Mouse (Mus musculus) embryonic facial prominence, embryonic 14.5 days (tissue): ENCODE data around the gene Mrtfa. TPM values are rescaled to one million over a fixed set of nuclear protein-coding genes. Genes with fewer than 3 reads are reported as not detected.

ENCODE experiments used
- ATAC-seq: fragments of 200-750 bp; cut with Nextera tagmentation; 2 replicates; pipeline ENCODE4 v1.8.0; 2017; ENCODE audit warnings: low read depth, moderate number of reproducible peaks, moderate TSS enrichment
- DNase-seq: peaks from one replicate; pipeline ENCODE4 v3.0.0-alpha.2; 2015; ENCODE audit warnings: low spot score
- H3K27ac ChIP-seq: fragments of 300-500 bp; sonication (generic); replicated peaks from 2 replicates; pipeline ENCODE4 v1.5.1; 2014; ENCODE audit warnings: low read depth, mild to moderate bottlenecking, low read length, moderate library complexity
- H3K27me3 ChIP-seq: fragments of 300-500 bp; sonication (generic); replicated peaks from 2 replicates; pipeline ENCODE4 v1.6.1; 2014; ENCODE audit warnings: low read length; ENCODE audit not compliant: control insufficient read depth, insufficient read depth
- H3K36me3 ChIP-seq: fragments of 300-500 bp; sonication (generic); 2 replicates; pipeline ENCODE4 v1.6.1; 2014; ENCODE audit warnings: low read length, mixed read lengths; ENCODE audit not compliant: control insufficient read depth, insufficient read depth
- H3K4me1 ChIP-seq: fragments of 300-500 bp; sonication (generic); 2 replicates; pipeline ENCODE4 v1.6.1; 2014; ENCODE audit warnings: antibody characterized with exemption, low read length; ENCODE audit not compliant: control insufficient read depth, insufficient read depth
- H3K4me2 ChIP-seq: fragments of 300-500 bp; sonication (generic); 2 replicates; pipeline ENCODE4 v1.6.1; 2014; ENCODE audit warnings: low read depth, mild to moderate bottlenecking, low read length, moderate library complexity, mixed read lengths
- H3K4me3 ChIP-seq: fragments of 300-500 bp; sonication (generic); 2 replicates; pipeline ENCODE4 v1.5.1; 2014; ENCODE audit warnings: low read depth, mild to moderate bottlenecking, low read length
- H3K9ac ChIP-seq: fragments of 300-500 bp; sonication (generic); 2 replicates; pipeline ENCODE4 v1.6.1; 2014; ENCODE audit warnings: low read depth, mild to moderate bottlenecking, low read length, moderate library complexity, mixed read lengths
- H3K9me3 ChIP-seq: fragments of 300-500 bp; sonication (generic); 2 replicates; pipeline ENCODE4 v1.6.1; 2016; ENCODE audit warnings: low read length; ENCODE audit not compliant: control insufficient read depth
- WGBS: fragments of 180-500 bp; shearing (Covaris S2); extraction: QIAGEN DNeasy Blood & Tissue Kit; methylation state at CpG from one replicate; pipeline ENCODE4 v1.1.7; 2014; 5-methylcytosine and 5-hydroxymethylcytosine counted together
- polyA plus RNA-seq: library from polyadenylated mRNA; unstranded; fragments of >200 nt; fragmentation: Nextera tagmentation; extraction: Ambion mirVana; gene quantifications from 2 replicates; pipeline ENCODE4 v1.2.1, GENCODE M21; 2014

Gene Mrtfa
- polyA plus RNA-seq, 1 experiment from 2014 or later = 28.6 TPM

DNA sequence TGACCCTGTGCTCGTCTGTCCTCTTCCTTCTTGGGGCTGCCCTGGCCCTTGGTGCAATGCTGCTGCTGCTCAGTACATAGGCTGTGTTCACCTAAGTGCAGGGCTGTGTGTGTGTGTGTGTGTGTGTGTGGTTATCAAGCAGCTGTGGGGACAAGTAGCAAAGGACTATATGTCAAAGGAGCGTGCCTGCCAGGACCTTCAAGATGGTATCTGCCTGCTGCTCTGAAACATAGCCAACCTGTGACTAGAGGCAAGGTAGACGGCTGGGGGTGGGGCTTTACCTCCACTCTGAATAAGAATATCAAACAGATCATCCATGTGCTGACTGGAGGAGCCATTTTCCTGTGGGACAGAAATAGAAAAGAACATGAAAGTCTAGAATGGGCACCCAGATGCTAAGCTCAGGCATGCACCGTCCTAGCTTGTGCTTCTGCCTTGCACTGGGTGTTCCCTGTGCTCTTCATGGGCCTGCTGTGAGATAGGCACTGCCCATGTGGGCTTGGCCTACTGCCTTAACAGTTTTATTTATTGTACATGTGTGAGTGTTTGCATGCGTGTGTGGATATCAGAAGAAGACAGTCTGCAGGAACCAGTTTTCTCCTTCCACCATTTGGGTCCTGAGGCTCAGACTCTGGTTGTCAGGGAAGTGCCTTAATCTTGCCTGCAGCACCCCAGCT is 175.4 kb downstream of the Mrtfa start:
- H3K27me3 ChIP-seq = no peaks in the 10 kb centered on the region
- no peaks in the 10 kb centered on the region for H3K4me1 ChIP-seq
- H3K36me3 ChIP-seq = peaks cover 96% of the 10 kb centered on the region
- no peak overlapping the region for H3K9ac ChIP-seq
- H3K4me3 ChIP-seq = no peak overlapping the region
- no peak overlapping the region for H3K4me2 ChIP-seq
- WGBS = 86% methylated on average over 5 of the region's 5 CpGs
- no peak overlapping the region for H3K27ac ChIP-seq
- H3K9me3 ChIP-seq = no peaks in the 10 kb centered on the region
- DNase-seq (no peak), ATAC-seq (no peak)

DNA sequence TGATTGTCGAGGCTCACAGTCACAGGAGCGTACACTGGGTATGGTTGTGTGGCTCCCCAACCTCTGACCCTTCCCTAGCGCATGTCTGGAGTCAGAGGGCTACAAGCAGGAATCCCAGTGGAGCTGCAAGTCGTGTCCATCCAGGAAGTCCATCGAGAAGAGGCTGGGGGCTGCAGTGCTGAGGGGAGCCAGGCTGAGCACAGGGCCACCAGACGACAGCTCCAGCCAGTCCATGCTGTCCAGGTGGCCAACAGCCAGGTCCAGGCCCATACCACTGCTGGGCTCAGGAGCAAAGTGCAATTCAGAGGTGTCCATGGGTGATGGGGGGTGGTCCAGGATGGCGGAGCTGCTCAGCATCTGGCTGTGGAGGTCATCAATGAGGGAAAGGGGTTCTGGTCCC is 177.4 kb downstream of the Mrtfa start:
- DNase-seq (no peak), ATAC-seq (no peak)
- Histone ChIP-seq H3K9me3 (no peaks in the 10 kb centered on the region), H3K36me3 (peaks cover 89% of the 10 kb centered on the region), H3K9ac (no peak overlapping the region), H3K4me3 (no peak overlapping the region), H3K4me2 (no peak overlapping the region), H3K27ac (no peak overlapping the region), H3K4me1 (no peaks in the 10 kb centered on the region), H3K27me3 (no peaks in the 10 kb centered on the region)
- 74% methylated on average over 7 of the region's 7 CpGs for WGBS

DNA sequence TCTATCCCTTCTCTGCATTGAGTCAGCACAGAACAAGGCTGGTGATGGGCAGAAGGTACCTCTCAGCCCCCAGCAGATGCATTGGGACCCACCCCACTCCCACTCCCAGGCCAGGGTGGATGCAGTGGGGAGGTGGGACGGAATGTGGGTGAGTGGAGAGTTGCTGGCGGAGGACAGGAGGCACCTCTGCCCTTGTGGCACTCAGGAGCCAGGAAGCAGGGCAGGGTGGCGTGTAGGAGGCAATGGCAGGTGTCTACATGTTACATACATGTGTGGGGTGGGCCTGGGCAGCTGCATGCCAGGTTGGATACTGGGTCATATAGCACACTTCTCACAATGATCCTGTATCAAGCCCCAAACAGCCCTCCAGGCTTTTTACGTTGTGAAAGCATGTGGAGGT is 178.2 kb downstream of the Mrtfa start:
- ATAC-seq (no peak), DNase-seq (no peak)
- Histone ChIP-seq H3K27me3 (no peaks in the 10 kb centered on the region), H3K36me3 (peaks cover 81% of the 10 kb centered on the region), H3K4me3 (no peak overlapping the region), H3K4me1 (no peaks in the 10 kb centered on the region), H3K27ac (no peak overlapping the region), H3K4me2 (no peak overlapping the region), H3K9ac (no peak overlapping the region), H3K9me3 (no peaks in the 10 kb centered on the region)
- 77% methylated on average over 4 of the region's 4 CpGs for WGBS

GRCm38 (mm10) chr15:81011523-81011922 is 179.0 kb downstream of the Mrtfa start:
- Histone ChIP-seq H3K9ac (no peak overlapping the region), H3K4me1 (no peaks in the 10 kb centered on the region), H3K4me2 (no peak overlapping the region), H3K9me3 (no peaks in the 10 kb centered on the region), H3K27ac (no peak overlapping the region), H3K4me3 (no peak overlapping the region), H3K36me3 (peaks cover 73% of the 10 kb centered on the region), H3K27me3 (no peaks in the 10 kb centered on the region)
- ATAC-seq = no peak
- WGBS = 55% methylated on average over 2 of the region's 3 CpGs
- DNase-seq = no peak

GRCm38 (mm10) chr15:81010114-81010513 is 180.4 kb downstream of the Mrtfa start:
- Histone ChIP-seq H3K27me3 (no peaks in the 10 kb centered on the region), H3K4me2 (no peak overlapping the region), H3K4me1 (no peaks in the 10 kb centered on the region), H3K27ac (no peak overlapping the region), H3K36me3 (peaks cover 59% of the 10 kb centered on the region), H3K9me3 (no peaks in the 10 kb centered on the region), H3K9ac (no peak overlapping the region), H3K4me3 (no peak overlapping the region)
- ATAC-seq (no peak), DNase-seq (no peak)
- 85% methylated on average over 7 of the region's 7 CpGs for WGBS

DNA sequence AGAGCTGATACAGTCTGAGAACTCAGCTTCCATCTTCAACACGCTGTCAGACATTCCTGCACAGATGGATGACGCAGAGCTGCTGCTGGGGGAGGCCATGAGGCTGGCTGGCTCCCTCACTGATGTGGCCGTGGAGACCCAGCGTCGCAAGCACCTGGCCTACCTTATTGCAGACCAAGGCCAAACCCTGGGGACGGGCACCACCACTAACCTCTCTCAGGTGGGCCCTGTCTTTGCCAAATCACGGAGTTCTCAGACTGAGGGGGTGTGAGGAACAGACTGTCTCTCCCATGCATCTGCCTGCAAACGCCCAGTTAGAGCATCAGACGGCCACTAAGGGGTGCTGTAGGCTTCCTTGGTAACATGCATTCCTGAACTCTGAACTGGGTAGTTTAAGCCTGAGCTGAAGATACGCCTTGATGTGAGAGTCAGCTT is 181.9 kb downstream of the Mrtfa start:
- Histone ChIP-seq H3K27me3 (no peaks in the 10 kb centered on the region), H3K4me1 (no peaks in the 10 kb centered on the region), H3K4me3 (no peak overlapping the region), H3K4me2 (no peak overlapping the region), H3K9ac (no peak overlapping the region), H3K27ac (no peak overlapping the region), H3K36me3 (peaks cover 49% of the 10 kb centered on the region), H3K9me3 (no peaks in the 10 kb centered on the region)
- ATAC-seq (no peak), DNase-seq (no peak)
- WGBS = 56% methylated on average over 10 of the region's 10 CpGs

DNA sequence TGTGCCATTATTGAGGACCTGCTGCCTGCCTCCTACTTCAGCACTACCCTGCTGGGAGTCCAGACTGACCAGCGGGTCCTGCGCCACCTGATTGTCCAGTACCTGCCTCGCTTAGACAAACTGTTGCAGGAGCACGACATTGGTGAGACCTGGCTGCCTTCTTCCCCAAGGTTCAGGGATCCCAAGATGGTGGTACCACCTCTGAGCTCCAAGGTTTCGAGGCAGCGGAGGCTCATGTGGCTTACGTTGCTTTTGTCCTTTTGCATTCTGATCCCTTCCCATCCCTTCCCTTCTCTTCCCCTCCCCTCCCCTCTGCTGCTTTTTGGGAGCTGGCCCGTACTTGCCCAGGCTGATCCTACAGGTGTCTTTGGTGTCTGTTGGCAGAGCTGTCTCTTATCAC is 182.7 kb downstream of the Mrtfa start:
- no peak for DNase-seq
- H3K36me3 ChIP-seq = peaks cover 50% of the 10 kb centered on the region
- H3K9me3 ChIP-seq = no peaks in the 10 kb centered on the region
- no peak overlapping the region for H3K4me3 ChIP-seq
- H3K4me2 ChIP-seq = no peak overlapping the region
- 90% methylated on average over 8 of the region's 8 CpGs for WGBS
- no peaks in the 10 kb centered on the region for H3K4me1 ChIP-seq
- no peak overlapping the region for H3K9ac ChIP-seq
- ATAC-seq = no peak
- no peak overlapping the region for H3K27ac ChIP-seq
- H3K27me3 ChIP-seq = no peaks in the 10 kb centered on the region

- DNase-seq (no peak), ATAC-seq (no peak)
- Histone ChIP-seq H3K9ac (no peak overlapping the region), H3K9me3 (no peaks in the 10 kb centered on the region), H3K4me1 (no peaks in the 10 kb centered on the region), H3K27me3 (no peaks in the 10 kb centered on the region), H3K36me3 (peaks cover 49% of the 10 kb centered on the region), H3K27ac (no peak overlapping the region), H3K4me2 (no peak overlapping the region), H3K4me3 (no peak overlapping the region)
- 96% methylated on average over 9 of the region's 9 CpGs for WGBS
Observed at GRCm38 (mm10) chr15:81007339-81007738, 183.2 kb downstream of the Mrtfa start.

- no peak for ATAC-seq
- no peaks in the 10 kb centered on the region for H3K9me3 ChIP-seq
- 75% methylated on average over 8 of the region's 10 CpGs for WGBS
- H3K27me3 ChIP-seq = no peaks in the 10 kb centered on the region
- no peak overlapping the region for H3K27ac ChIP-seq
- no peaks in the 10 kb centered on the region for H3K4me1 ChIP-seq
- no peak overlapping the region for H3K4me2 ChIP-seq
- H3K36me3 ChIP-seq = peaks cover 38% of the 10 kb centered on the region
- no peak for DNase-seq
- H3K9ac ChIP-seq = no peak overlapping the region
- no peak overlapping the region for H3K4me3 ChIP-seq
Observed at GRCm38 (mm10) chr15:81006127-81006735, 184.3 kb downstream of the Mrtfa start.
